Mouse (Mus musculus) right cerebral cortex, adult 18-20 months (tissue): ENCODE measurements around the gene Ddx58.

ENCODE experiments used
- DNase-seq: peaks from one replicate; pipeline ENCODE4 v3.0.0; 2022; ENCODE audit warnings: mixed read lengths

Gene Ddx58

DNA sequence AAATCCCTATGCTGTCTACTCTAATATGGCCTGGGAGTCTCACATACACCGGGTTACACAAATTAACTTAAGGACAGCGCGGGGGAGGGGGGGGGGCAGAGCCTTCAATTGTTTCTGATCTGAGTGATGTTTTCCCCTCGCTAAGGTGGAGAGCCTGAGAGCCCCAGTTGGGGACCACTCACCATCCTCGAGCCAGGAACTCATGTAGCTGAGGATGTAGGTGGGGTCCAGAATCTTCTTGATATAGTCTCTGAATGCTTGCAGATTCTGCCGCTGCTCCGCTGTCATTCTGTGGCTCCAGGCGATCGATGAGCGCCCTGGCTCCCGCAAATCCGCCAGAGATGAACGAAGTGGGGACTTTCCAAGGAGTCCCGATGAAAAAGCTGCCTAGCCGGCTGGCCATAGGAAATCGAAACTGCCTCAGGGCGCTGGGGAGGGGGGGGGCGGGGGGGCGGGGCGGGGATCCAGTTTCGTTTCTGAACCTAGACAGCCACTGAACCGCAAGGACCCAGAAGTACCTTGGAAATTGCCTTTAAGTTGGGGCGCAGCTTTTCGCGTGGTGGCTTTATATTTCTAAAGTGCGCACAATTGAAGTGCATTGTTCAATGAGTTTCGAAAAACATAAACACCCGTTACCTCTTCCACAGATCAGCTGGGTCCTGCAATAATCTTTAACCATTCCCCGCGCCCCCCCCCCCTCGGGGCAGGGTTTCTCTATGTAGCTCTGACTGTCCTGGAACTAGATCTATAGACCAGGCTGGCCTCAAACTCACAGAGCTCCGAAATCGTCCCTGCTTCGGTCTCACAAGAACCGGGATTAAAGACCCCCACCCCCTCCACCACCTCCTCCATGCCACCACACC, at the start of gene Ddx58:
Ddx58 (minus strand) TSS at position 420 of the 863 bp plus-strand sequence.
- no peak for DNase-seq

DNA sequence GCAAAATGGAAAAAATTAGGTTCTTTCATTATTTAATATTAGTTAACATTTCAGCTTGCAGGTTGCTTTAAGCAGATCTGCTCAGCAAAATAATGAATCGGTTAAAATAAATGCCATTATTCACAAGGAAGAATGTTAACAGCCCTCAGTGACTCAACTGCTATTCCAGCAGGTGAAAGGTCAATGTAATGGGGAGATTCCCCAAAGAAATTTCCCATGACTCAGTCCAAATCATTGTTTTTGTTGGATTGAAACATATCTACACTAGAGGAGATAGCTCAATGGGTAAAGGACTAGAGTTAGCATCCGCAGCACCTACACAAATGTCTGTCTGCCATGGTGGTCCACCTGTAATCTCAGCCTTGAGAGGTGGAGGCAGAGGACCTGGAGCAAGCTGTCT, 49.4 kb upstream of the Ddx58 start:
- no peak for DNase-seq

DNA sequence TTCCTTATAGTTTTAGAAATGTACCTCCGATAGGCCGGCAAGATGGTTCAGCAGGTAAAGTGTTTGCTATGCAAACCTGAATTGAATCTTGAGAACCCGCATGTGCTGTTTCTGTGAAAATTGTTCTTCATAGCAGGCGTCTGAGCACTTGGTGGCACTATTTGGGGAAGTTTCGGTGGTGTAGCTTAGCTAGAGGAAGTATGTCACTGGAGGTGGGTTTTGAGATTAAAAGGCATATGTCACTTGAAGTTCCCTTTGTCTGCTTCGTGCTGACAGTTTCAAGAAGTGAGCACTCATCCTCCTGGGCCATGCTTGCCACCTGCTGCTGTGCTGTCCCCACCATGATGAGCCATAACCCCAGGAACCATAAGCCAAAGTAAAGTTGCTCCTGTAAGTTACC, 47.8 kb upstream of the Ddx58 start:
- no peak for DNase-seq

DNA sequence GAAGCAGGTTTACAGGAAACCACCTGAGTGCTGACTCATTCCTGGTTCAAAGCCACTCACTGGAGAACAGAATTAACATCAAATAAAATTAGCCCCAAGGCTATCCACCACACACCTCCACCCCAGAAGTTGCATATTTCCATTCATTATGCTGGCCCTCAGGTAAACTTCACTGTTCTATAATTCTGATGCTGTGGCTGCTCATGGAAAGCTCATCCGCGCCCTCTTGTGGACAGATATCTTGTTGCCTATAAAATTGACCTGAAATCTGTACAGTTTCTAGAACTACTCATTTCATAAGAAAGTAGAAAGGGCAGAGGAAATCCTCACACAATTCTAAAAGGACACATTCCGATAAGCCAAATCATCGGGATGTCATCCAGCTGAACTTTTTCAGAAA, 46.0 kb upstream of the Ddx58 start:
- peak; percentile 68 for DNase-seq

DNA sequence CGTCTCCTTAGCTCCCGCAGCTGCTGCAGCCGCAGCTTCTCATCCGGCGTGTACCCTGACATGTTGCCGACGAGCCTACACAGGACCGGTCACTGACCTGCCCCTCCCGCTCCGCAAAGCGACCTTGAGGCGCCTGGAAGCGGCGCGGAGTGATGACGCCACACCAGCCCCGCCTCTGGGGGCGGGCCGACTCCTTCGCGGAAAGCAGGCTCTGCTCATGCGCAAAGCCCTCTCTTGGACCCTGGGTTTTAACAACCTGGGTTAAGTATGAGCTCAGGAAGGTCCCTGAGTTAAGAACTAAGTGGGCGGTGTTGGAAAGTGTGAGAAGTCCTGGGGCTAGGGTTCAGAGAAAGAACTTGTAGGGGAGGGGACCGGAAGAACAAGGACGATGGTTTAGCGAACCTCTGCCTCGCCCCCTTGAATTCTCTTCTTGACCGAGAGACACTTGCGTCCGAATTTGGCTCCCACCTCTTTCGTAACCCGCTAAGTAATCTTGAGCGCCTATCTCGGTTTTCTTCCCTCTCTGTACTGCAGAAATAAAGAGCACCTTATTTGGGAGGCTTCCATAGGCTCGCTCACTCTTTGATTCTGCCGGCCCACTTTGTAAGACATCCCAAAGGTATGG, 39.8 kb upstream of the Ddx58 start, which contains the start of gene Ndufb6:
Ndufb6 (minus strand) TSS at position 146 of the 625 bp plus-strand sequence.
- DNase-seq = peak; percentile 93

DNA sequence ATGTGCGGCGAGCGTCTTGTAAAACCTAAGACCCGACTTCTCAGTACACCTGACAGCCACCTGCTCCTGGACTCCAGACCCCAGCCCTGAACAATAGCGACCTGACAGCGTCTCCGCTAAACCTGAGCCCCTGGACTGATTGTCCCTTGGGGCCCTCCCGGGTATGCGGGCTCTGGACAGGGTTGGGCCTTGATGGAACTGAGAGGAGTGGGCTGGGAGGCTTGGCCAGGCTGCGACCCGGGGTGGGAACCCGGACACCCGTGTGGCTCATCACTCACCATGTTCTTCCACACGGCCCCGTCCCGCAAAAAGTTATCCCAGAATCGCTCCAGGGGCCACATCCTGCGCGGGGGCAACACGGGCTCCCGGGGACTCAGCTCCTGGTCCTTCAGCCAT, 39.2 kb upstream of the Ddx58 start:
- no peak for DNase-seq

DNA sequence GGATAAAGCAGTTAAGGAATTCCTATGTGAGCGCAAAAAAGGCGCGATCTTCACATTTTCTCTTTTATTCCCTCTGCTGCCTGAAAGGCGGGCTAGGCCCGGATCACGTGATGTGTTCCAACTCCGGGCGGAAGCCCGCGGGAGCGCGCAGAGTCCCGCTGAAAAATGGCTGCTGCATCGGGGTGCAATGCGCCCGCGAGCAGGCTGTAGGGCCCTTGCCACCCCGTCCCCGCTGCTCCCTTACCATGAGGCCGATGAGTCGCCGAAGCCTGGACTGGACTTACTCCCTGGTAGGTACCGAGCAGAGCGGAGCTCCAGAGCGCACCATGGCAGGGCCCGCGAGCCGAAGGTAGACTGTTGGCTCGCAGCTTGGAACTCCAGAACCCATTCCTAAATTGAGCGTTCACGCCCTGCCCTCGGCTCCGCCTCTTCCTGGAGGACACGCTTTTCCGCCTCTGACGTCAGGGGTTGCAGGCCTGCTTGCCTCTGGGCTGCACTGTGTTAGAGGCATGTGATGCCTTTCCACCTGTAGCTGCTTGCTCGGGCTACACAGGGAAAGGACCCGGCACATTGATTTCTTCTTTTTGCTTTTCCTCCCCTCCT, 29.9 kb upstream of the Ddx58 start, which contains the start of the genes Smim27 and Topors:
Smim27 (plus strand) TSS at position 150 of the 603 bp plus-strand sequence.
Topors (minus strand) TSS at position 421 of the 603 bp plus-strand sequence.
- DNase-seq = peak; percentile 96

DNA sequence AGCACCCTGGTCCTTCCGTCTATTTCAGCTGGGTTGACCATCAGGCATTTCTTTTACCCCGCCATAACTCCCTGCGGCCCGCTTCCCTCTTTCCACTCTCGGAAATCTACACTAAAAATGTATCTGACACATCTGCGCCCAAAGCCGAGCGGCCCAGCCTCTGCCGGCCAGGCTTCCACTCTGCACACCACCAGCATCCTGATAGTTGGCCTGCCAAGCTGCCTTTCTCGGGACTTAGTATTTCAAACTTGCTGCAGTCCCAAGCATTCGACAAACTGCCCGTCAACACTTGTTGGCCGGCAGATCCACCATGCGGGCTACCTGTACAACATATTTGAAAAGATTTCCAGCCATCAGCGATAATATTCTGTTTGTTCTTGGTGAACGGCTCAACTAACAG, 29.2 kb upstream of the Ddx58 start:
- DNase-seq = no peak

DNA sequence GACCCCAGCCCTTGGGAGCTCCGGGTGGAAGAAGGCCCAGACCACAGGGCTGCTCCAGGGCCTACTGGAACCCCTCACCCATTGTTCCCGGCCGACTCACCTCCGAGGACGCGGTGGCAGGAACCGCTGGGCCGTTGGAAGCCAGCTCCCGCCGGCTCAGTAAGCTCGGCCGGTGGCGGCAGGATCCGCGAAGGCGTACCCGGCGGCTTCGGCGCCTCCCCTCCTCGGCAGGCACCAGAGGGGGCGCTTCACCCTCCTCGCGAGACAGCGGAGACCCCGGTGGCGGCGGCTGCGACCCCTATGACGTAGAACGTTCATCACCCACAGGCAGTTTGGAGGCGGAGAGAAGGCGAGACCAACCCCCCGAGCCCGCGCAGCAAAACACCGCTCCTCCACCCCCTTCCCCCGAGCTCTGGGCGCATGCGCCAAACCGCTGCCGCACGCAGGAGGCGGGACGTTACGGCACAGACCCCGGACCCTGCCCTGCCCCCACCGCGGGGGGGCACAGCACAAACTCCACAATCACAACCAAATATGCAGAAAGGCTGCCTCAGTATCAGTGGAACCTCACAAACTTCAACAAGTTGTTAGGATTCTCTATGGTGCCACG, 28.7 kb upstream of the Ddx58 start:
- DNase-seq = peak; percentile 92

DNA sequence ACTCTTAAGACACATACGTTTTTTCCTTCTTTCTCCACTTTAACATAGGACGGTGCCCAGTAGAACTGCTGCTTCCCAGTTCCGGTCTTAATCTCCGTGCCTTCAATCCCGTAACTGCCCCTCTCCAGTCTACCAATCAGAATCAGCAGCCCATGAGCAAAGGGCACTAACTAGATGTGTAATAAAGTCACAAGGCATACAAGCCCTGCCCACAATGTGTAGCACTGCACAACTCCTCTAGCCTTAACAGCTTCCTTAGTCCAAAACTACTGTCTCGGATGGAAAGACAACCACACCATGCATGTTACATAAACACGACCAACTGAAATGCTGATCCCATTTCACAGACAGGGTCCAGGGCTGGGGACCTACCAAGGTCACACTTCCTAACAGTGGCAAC, 28.1 kb upstream of the Ddx58 start:
- DNase-seq = peak; percentile 12

DNA sequence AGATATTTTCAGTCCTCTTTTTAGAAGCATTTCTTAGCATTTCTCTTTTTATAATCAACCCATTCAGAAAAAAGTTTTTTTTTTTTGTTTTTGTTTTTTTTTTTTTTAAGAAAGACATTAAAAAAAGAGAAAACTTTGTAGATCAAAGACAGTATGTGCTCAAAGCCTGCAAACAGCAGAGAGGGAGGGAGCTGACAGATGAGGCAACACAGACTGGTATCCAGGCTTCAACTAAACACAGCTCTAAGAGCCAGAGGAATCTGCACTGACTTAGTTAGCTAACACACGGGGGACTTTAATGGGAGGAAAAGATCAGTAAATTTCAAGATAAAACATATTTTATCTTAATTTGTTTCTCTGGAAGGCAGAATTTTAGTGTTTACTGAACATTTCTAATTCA, 24.7 kb upstream of the Ddx58 start:
- no peak for DNase-seq

DNA sequence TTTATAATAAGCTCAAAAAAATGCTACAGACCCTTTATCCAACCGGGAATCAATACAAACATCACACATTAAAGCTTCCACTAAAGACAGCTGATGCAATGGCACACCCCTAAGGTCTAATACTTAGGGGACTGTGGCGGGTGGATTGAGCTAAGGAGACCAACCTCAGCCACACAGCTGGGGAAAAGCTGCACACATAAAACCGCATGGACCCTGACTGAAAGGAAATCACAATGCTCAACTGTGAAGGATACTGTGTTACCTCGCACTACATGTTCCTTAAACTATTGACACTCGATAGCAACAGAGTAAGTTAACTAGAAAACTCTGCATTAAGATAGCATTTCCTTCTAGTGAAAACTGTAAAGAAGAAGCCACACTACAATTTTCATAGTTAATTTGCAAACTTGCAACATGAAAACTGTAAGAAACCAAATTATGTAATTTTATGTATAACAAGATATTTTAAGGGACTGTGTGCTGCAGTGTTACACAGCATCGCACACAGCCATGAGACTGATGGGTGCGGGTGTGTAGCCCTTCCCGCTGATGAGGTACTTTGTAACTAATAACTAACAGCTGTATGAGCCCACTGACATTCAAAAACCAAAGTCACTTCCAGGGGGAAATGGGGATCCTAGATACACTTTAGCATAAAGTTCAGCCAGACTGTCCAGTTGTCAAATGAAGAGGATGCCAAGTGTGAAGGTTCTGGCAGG, 14.9 kb upstream of the Ddx58 start:
- no peak for DNase-seq

DNA sequence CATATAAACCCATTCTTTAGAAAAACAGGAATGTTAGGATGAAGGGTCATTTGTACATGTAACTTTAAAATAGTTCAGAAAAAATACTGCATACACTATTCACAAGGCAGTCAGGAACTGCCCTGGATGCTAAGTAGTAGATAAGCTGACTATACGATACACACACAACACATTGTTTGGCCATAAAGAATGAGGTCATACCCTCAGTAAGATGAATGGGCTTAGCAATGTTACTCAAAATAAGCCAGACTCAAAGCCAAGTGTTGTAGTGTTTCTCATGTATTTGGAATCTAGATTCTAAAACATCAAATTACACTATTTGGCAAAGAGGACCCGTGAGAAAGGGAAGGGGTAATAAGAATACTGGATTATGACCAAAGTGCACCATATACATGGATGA, 14.1 kb upstream of the Ddx58 start:
- no peak for DNase-seq

DNA sequence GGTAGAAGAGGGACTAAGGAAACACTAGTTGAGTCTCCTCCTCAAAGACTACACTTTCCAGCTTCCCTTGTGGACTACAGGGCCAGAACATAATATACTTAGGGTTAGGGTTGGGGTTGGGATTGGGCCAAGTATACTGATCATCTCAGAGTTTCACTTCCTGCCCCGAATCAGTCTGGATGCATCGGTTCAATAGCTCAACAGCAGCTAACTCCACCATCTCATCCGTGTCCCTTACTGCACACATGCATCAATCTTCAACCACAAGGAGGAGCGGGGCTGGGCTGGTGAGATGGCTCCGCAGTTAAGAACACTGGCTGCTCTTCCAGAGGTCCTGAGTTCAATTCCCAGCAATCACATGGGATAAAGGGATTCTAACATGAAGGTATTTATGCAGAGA, 11.4 kb upstream of the Ddx58 start:
- no peak for DNase-seq

DNA sequence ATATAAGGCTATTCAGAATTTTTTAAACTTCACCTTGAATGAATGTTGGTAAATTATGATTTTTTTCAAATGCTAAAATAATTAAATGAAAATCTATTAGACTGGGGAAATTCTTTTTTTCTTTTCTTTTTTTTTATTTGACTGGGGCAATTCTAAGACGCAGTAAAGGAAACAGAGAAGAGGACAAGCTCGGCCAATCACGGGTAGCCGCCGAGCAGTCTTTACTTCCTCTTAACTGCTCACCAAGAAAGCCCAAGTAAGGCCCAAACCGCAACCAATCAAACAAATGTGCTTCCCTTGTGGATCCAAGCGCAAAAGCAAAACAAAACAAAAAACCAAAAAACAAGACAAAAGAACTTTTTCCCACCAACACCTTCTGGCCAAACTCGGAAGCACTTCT, 4.4 kb upstream of the Ddx58 start:
- no peak for DNase-seq

DNA sequence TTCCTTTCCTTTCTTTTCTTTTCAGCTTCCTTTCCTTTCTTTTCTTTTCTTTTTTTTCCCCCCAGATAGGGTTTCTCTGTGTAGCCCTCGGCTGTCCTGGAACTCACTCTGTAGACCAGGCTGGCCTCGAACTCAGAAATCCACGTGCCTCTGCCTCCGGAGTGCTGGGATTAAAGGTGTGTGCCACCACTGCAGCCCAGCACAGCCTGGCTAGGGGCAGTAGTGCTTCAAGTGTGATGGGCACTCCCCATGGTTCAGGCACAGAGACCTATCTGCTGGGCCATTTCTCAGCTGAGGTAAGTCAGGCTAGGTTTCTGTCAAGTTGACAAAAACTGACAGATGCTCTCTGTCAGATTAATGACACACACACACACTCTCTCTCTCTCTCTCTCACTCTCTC, 3.4 kb upstream of the Ddx58 start:
- no peak for DNase-seq

DNA sequence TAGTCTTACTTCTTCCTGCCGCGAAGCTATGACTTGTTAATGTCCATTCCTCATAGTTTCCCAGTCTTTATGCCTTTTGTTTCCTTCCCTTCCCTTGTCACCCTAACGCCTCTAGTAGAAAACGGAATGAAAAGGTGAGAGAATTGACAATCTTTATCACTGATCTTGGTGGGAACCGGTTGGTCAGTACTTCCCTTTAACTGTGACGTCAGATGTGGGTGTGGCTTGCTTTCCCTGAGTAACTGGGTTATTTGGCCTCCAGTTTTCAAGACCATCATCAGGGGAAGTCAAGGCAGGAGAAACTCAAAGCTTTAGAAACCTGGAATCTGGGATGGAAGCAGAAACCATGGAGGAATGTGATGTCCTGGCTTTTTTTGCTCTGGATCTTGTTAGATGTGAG, 2.3 kb upstream of the Ddx58 start:
- DNase-seq = no peak

DNA sequence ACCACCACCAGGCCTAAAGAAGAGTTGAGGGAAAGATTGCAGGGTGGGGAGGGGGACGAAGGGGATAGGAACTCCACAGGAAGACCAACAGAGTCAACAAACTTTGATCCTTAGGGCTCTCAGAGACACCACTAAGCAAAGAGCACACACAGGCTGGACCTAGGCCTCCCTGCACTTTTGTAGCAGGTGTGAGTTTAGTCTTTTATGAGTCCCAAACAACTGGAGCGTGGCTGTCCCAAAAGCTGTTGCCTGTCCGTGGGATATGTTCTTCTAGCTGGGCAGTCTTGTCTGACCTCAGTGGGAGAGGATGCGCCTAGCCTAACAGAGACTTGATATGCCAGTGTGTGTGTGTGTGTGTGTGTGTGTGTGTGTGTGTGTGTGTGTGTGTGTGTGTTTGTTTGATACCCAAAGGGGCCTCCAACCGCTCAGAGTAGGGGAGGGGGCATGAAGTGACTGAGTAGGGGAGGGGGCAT, 680 bp upstream of the Ddx58 start:
- no peak for DNase-seq

DNA sequence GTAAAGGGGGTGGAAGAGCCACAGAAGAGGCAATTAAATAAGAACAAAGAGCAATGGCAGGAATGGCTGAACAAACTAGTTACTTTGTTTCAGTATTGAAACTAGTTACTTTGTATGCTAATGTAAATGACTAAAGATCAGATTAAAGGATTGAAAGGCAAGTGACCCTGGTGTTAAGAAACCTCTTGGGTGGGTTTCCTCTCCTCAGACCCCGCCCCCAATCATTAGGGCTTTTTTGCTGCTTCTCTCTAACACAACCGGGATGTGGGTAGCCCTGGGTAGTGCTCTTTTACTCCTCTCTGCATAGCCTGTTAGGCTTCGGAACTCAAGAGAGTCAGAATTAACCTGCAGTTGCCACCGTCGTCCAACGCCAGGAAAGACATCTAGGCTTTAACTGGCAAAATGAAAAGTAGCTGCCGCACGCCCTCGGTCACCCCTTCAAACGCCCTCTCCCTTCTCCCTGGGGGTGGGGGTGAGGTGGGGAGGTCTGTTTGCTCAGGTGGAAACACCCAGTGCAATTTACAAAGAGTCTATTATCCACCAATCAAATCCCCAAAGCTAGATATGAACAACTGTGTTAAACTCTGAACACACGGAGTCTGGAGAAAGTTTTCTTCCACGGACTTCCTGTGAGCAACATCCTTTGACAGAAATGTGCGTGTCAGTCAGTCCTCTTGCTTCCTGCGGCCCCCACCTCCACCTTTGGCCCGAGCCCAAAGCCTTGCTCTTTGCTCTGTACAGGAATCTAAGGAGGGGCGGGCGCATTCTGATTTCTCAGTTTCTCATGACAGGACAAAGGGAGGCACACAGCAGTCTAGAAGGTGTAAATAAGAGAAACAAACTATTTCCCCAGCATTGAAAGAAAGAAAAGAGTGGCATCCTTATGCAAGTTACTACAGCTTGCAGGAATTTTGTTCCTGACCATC, 882 bp downstream of the Ddx58 start:
- DNase-seq = no peak

DNA sequence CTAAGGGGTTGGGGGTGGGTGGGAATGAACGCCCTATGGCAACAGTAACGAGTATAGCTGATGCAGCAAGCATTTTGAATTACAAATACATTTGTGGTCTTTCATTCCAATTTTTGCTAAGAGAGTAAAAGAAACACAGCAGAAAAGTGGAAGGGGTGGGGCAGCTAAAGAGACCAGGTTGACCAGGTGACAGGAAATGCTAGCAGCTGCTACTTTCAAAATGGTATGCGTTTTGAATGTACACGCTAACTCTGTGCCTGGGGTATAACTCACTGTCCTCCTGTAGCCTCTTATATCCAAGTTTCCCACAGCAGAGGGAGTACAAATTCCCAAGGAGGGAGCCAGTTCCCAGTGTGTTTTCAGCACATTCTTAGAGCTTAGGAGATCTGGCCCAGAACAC, 2.8 kb downstream of the Ddx58 start:
- no peak for DNase-seq

DNA sequence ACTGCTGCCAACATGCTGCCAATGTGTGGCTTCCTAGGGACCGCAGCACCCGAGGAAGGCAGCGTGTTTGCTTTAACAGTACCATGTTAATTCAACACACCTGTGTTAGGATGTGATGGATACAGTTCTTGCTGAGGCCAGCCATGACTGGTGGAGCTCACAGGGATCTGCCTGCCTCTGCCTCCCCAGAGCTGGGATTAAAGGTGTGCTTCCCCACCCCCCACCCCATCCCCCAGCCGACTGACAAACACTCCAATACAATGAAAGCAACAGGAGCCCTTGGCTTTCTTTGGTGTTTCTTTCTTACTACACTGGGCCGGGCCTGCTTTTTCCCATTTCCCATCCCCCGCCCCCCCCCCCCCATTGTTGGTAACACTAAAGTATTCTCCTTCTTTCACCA, 5.4 kb downstream of the Ddx58 start:
- DNase-seq = no peak
